ENCODE assay signal across 10 mouse cellular contexts in genomic region chr7:27480506-27480905, GRCm38 (mm10). TPM values are rescaled to one million over a fixed set of nuclear protein-coding genes. Genes with fewer than 3 reads are reported as not detected.
A peak's percentile ranks its signal among the peaks of the same experiment; 100 is the strongest.
DNase-seq lines count a peak whose midpoint lies in the region; ATAC-seq lines count a peak whose summit lies in the region.
"Had no signal": no experiment of that assay in that cellular context is flagged by ENCODE, and none has a peak within 500 bp of the region (broad histone marks: within the 10 kb centered on the region; RNA-seq: fewer than 3 reads in every experiment).

No protein-coding gene starts in this region.

- DNase-seq in adrenal gland, adult 2 months = peak; percentile 8
- DNase-seq in adrenal gland, postnatal 25 days = no peak
- DNase-seq in hindbrain, embryonic 11.5 days (ENCODE audit: low spot score) = no peak
- no peak for DNase-seq in liver, embryonic 13.5 days
- DNase-seq in cerebellum, adult 18-20 months = no peak
- no peak for DNase-seq in Muller cell, postnatal 12 days (ENCODE audit: inconsistent ontology term)
- DNase-seq: left cerebral cortex, postnatal 4 days had no signal

- 0 out of 2 replicates have a peak overlapping the region, but pooled peaks have one; percentile 24 for H3K27ac ChIP-seq in hindbrain, embryonic 13.5 days
- H3K27ac ChIP-seq in hindbrain, embryonic 11.5 days (ENCODE audit: low read depth, low read length) = no peak overlapping the region
- H3K27ac ChIP-seq in embryonic facial prominence, embryonic 15.5 days (replicated peaks) = peak overlapping the region; percentile 87
- peak overlapping the region; percentile 91 for H3K27ac ChIP-seq in liver, embryonic 13.5 days

- H3K4me3 ChIP-seq in hindbrain, embryonic 13.5 days = no peak overlapping the region
- H3K4me3 ChIP-seq in hindbrain, embryonic 11.5 days (ENCODE audit: low read depth, low read length) = no peak overlapping the region
- H3K4me3 ChIP-seq in embryonic facial prominence, embryonic 15.5 days (replicated peaks) = peak overlapping the region; percentile 39; the same call in 1 of the 2 replicates
- peak overlapping the region; percentile 49 for H3K4me3 ChIP-seq in liver, embryonic 13.5 days (replicated peaks)

- no peak overlapping the region for H3K9ac ChIP-seq in hindbrain, embryonic 13.5 days
- H3K9ac ChIP-seq in hindbrain, embryonic 11.5 days (ENCODE audit: low read depth, low read length) = no peak overlapping the region
- no peak overlapping the region for H3K9ac ChIP-seq in embryonic facial prominence, embryonic 15.5 days
- H3K9ac ChIP-seq in liver, embryonic 13.5 days = peak overlapping the region; percentile 73

- 74% methylated on average over 3 of the region's 3 CpGs for WGBS in hindbrain, embryonic 13.5 days
- WGBS in hindbrain, embryonic 11.5 days = 71% methylated on average over 3 of the region's 3 CpGs
- WGBS in embryonic facial prominence, embryonic 15.5 days = 66% methylated on average over 3 of the region's 3 CpGs
- 77% methylated on average over 3 of the region's 3 CpGs for WGBS in liver, embryonic 13.5 days (ENCODE audit: insufficient replicate concordance)

- H3K27me3 ChIP-seq in hindbrain, embryonic 13.5 days = 0 out of 2 replicates have a peak, but pooled peaks cover 4% of the 10 kb centered on the region
- no peaks in the 10 kb centered on the region for H3K27me3 ChIP-seq in hindbrain, embryonic 11.5 days (ENCODE audit: control insufficient read depth, insufficient read depth, low read length)
- no peaks in the 10 kb centered on the region for H3K27me3 ChIP-seq in embryonic facial prominence, embryonic 15.5 days
- no peaks in the 10 kb centered on the region for H3K27me3 ChIP-seq in liver, embryonic 13.5 days

- H3K4me1 ChIP-seq in hindbrain, embryonic 13.5 days (replicated peaks) = peaks cover 10% of the 10 kb centered on the region
- H3K4me1 ChIP-seq in hindbrain, embryonic 11.5 days (replicated peaks; ENCODE audit: control insufficient read depth, insufficient read depth, low read length) = no peaks in the 10 kb centered on the region
- H3K4me1 ChIP-seq in embryonic facial prominence, embryonic 15.5 days = peaks cover 44% of the 10 kb centered on the region
- H3K4me1 ChIP-seq in liver, embryonic 13.5 days (replicated peaks) = peaks cover 98% of the 10 kb centered on the region

- peaks cover 11% of the 10 kb centered on the region; the same call in 1 of the 2 replicates for H3K36me3 ChIP-seq in hindbrain, embryonic 13.5 days
- no peaks in the 10 kb centered on the region for H3K36me3 ChIP-seq in hindbrain, embryonic 11.5 days (ENCODE audit: control insufficient read depth, insufficient read depth, low read length)
- peaks cover 20% of the 10 kb centered on the region for H3K36me3 ChIP-seq in embryonic facial prominence, embryonic 15.5 days
- peaks cover 30% of the 10 kb centered on the region for H3K36me3 ChIP-seq in liver, embryonic 13.5 days

- no peak overlapping the region for H3K4me2 ChIP-seq in hindbrain, embryonic 13.5 days
- no peak overlapping the region for H3K4me2 ChIP-seq in hindbrain, embryonic 11.5 days (replicated peaks; ENCODE audit: low read depth, low read length)
- H3K4me2 ChIP-seq in embryonic facial prominence, embryonic 15.5 days (replicated peaks) = peak overlapping the region; percentile 61
- H3K4me2 ChIP-seq in liver, embryonic 13.5 days = peak overlapping the region; percentile 73

- ATAC-seq in hindbrain, embryonic 13.5 days (ENCODE audit: low FRiP score) = no peak
- no peak for ATAC-seq in hindbrain, embryonic 11.5 days (ENCODE audit: low FRiP score)
- ATAC-seq in embryonic facial prominence, embryonic 15.5 days (ENCODE audit: insufficient number of reproducible peaks, low FRiP score, low TSS enrichment, low read depth) = no peak
- ATAC-seq in liver, embryonic 13.5 days (ENCODE audit: low read depth) = no peak
- ATAC-seq: inflammation-experienced regulatory T-cells, adult 6 months had no signal

- no peaks in the 10 kb centered on the region for H3K9me3 ChIP-seq in hindbrain, embryonic 13.5 days
- H3K9me3 ChIP-seq in hindbrain, embryonic 11.5 days (ENCODE audit: control insufficient read depth, low read length) = no peaks in the 10 kb centered on the region
- H3K9me3 ChIP-seq in embryonic facial prominence, embryonic 15.5 days (replicated peaks) = no peaks in the 10 kb centered on the region
- H3K9me3 ChIP-seq in liver, embryonic 13.5 days (replicated peaks) = no peaks in the 10 kb centered on the region

RNA-seq across cellular contexts. Expression of gene Sertad1, which starts 6.2 kb away (rescaled TPM):
- total RNA-seq in adrenal gland, adult 2 months (2021) = 10 to 100 TPM; 17.9 to 25.6 TPM
- 57.7 and 60.5 TPM in 2 replicates for polyA plus RNA-seq in adrenal gland, adult 2 months (2012; rRNA removed)
- 24.1 and 26.7 TPM in 2 replicates for total RNA-seq in adrenal gland, postnatal 25 days (2021)
- polyA plus RNA-seq in hindbrain, embryonic 13.5 days (2015; fragmentation: Nextera tagmentation; extraction: Ambion mirVana) = 10.7 and 11.8 TPM in 2 replicates
- 18.4 and 21.0 TPM in 2 replicates for polyA plus RNA-seq in hindbrain, embryonic 11.5 days (2014; fragmentation: Nextera tagmentation; extraction: Ambion mirVana)
- 41.7 and 51.6 TPM in 2 replicates for polyA plus RNA-seq in embryonic facial prominence, embryonic 15.5 days (2015; fragmentation: Nextera tagmentation; extraction: Ambion mirVana)
- 20.7 and 21.7 TPM in 2 replicates for polyA plus RNA-seq in liver, embryonic 13.5 days (2015; fragmentation: Nextera tagmentation; extraction: Ambion mirVana)

RNA-seq across cellular contexts. Expression of gene Sertad3, which starts 6.9 kb away (rescaled TPM):
- 10 to 100 TPM; 11.6 to 21.0 TPM for total RNA-seq in adrenal gland, adult 2 months (2021)
- polyA plus RNA-seq in adrenal gland, adult 2 months (2012; rRNA removed) = 20.0 and 20.9 TPM in 2 replicates
- 18.5 and 19.6 TPM in 2 replicates for total RNA-seq in adrenal gland, postnatal 25 days (2021)
- polyA plus RNA-seq in hindbrain, embryonic 13.5 days (2015; fragmentation: Nextera tagmentation; extraction: Ambion mirVana) = 13.0 and 13.4 TPM in 2 replicates
- 20.7 and 22.2 TPM in 2 replicates for polyA plus RNA-seq in hindbrain, embryonic 11.5 days (2014; fragmentation: Nextera tagmentation; extraction: Ambion mirVana)
- polyA plus RNA-seq in embryonic facial prominence, embryonic 15.5 days (2015; fragmentation: Nextera tagmentation; extraction: Ambion mirVana) = 36.4 and 39.2 TPM in 2 replicates
- 31.4 and 31.7 TPM in 2 replicates for polyA plus RNA-seq in liver, embryonic 13.5 days (2015; fragmentation: Nextera tagmentation; extraction: Ambion mirVana)

RNA-seq across cellular contexts. Expression of gene Prx, which starts 18.6 kb away (rescaled TPM):
- 1 to 10 TPM; 1.4 to 4.0 TPM for total RNA-seq in adrenal gland, adult 2 months (2021)
- polyA plus RNA-seq in adrenal gland, adult 2 months (2012; rRNA removed) = 2.0 and 2.2 TPM in 2 replicates
- 2.6 and 2.7 TPM in 2 replicates for total RNA-seq in adrenal gland, postnatal 25 days (2021)
- polyA plus RNA-seq in hindbrain, embryonic 13.5 days (2015; fragmentation: Nextera tagmentation; extraction: Ambion mirVana) = 1.4 and 1.5 TPM in 2 replicates
- 0.53 and 1.0 TPM in 2 replicates for polyA plus RNA-seq in hindbrain, embryonic 11.5 days (2014; fragmentation: Nextera tagmentation; extraction: Ambion mirVana)
- 5.1 and 6.7 TPM in 2 replicates for polyA plus RNA-seq in embryonic facial prominence, embryonic 15.5 days (2015; fragmentation: Nextera tagmentation; extraction: Ambion mirVana)
- polyA plus RNA-seq in liver, embryonic 13.5 days (2015; fragmentation: Nextera tagmentation; extraction: Ambion mirVana) = 0.78 and 0.88 TPM in 2 replicates

RNA-seq across cellular contexts. Expression of gene Blvrb, which starts 32.7 kb away (rescaled TPM):
- total RNA-seq in adrenal gland, adult 2 months (2021) = 10 to 100 TPM; 48.4 to 51.1 TPM
- polyA plus RNA-seq in adrenal gland, adult 2 months (2012; rRNA removed) = 70.2 and 86.2 TPM in 2 replicates
- 51.7 and 52.7 TPM in 2 replicates for total RNA-seq in adrenal gland, postnatal 25 days (2021)
- 18.7 and 19.3 TPM in 2 replicates for polyA plus RNA-seq in hindbrain, embryonic 13.5 days (2015; fragmentation: Nextera tagmentation; extraction: Ambion mirVana)
- polyA plus RNA-seq in hindbrain, embryonic 11.5 days (2014; fragmentation: Nextera tagmentation; extraction: Ambion mirVana) = 34.8 and 35.4 TPM in 2 replicates
- 73.0 and 73.5 TPM in 2 replicates for polyA plus RNA-seq in embryonic facial prominence, embryonic 15.5 days (2015; fragmentation: Nextera tagmentation; extraction: Ambion mirVana)
- polyA plus RNA-seq in liver, embryonic 13.5 days (2015; fragmentation: Nextera tagmentation; extraction: Ambion mirVana) = 831 and 956 TPM in 2 replicates

RNA-seq across cellular contexts. Expression of gene Sptbn4, which starts 33.0 kb away (rescaled TPM):
- 1 to 10 TPM; 1.5 to 1.9 TPM for total RNA-seq in adrenal gland, adult 2 months (2021)
- polyA plus RNA-seq in adrenal gland, adult 2 months (2012; rRNA removed) = 0.84 and 2.3 TPM in 2 replicates
- total RNA-seq in adrenal gland, postnatal 25 days (2021) = 0.62 and 2.1 TPM in 2 replicates
- 2.2 and 2.6 TPM in 2 replicates for polyA plus RNA-seq in hindbrain, embryonic 13.5 days (2015; fragmentation: Nextera tagmentation; extraction: Ambion mirVana)
- polyA plus RNA-seq in hindbrain, embryonic 11.5 days (2014; fragmentation: Nextera tagmentation; extraction: Ambion mirVana) = 0.20 and 0.57 TPM in 2 replicates
- 0.43 and 0.85 TPM in 2 replicates for polyA plus RNA-seq in embryonic facial prominence, embryonic 15.5 days (2015; fragmentation: Nextera tagmentation; extraction: Ambion mirVana)
- 0.07 and 0.10 TPM in 2 replicates for polyA plus RNA-seq in liver, embryonic 13.5 days (2015; fragmentation: Nextera tagmentation; extraction: Ambion mirVana)

Comparison
In these comparisons a context has a peak if more than half of its experiments do, and no peak if none do; other contexts are left out.
1. H3K4me2 ChIP-seq: peak in embryonic facial prominence, embryonic 15.5 days (single experiment) and liver, embryonic 13.5 days (single experiment); none in hindbrain, embryonic 13.5 days (single experiment) and hindbrain, embryonic 11.5 days (single experiment).
2. H3K4me3 ChIP-seq: peak in embryonic facial prominence, embryonic 15.5 days (single experiment) and liver, embryonic 13.5 days (single experiment); none in hindbrain, embryonic 13.5 days (single experiment) and hindbrain, embryonic 11.5 days (single experiment).